Mouse (Mus musculus): ENCODE results near the gene Psmd9.

Psmd9 gene

DNA sequence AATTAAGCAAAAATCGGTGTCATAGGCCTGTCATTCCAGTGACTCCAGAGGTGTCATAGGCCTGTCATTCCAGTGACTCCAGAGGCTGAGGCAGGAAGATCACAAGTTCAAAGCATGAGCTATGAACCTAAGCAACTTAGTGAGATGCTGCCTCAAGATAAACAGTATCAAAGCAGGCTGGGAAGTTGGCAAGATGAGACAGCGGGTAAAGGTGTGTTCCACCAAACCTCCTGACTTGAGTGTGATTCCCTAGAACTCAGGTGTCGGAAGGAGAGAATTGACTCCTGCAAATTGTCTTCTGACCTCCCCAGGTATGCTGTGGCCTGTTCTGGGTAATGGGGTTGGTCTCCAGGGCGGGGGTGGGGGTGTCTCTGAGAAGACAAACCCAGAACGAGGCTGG, at the start of gene Psmd9:
Gene Psmd9, plus strand, starts transcription at position 130 of the 400 bp plus-strand sequence.
- DNase-seq (ENCODE audit: low read depth, low spot score) = no peak

DNA sequence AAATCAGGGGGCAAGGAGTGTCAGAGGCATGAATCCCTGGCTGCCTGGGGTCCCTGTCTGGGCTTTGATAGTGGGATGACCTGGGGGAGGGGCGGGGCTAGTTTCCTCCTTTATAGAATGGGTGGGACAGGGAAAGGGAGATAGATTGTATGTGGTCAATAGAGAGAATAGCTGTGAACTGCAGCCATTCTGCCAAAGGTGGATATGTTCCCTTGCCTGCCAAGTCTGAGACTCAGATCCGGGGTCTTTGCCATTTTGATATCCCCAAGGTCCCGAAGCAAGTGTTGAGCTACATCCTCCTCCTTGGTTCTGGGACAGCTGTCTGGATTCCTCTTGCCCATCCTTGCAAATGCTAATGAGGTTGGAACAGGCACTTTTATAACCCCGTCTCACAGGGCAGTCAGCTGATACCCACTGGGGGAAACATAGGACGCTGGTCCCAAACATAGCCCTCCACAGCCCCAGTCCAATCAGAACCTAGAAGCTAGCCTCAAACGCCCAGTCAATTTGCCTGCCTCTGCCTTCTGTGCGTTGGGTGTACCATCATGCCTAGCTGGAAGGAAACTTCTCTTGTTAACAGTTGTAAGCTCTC, 48.5 kb upstream of the Psmd9 start:
- no peak for DNase-seq (ENCODE audit: low read depth, low spot score)

DNA sequence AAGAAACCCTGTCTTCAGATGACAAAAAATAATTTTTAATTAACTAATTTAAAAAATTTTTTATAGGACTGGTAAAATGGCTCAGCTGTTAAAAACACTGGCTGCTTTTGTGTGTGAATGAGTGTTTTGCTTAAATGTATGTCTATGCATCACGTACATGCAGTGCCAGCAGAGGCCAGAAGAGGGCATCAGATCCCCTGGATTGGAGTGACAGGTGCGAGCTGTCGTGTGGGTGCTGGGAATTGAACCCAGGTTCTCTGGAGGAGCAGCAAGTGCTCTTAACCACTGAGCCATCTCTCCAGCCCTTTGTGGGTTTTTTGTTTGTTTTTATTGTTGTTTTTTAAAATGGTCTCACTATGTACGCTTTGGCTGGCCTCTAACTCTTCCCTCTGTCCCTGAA, 47.0 kb upstream of the Psmd9 start:
- no peak for DNase-seq (ENCODE audit: low read depth, low spot score)

DNA sequence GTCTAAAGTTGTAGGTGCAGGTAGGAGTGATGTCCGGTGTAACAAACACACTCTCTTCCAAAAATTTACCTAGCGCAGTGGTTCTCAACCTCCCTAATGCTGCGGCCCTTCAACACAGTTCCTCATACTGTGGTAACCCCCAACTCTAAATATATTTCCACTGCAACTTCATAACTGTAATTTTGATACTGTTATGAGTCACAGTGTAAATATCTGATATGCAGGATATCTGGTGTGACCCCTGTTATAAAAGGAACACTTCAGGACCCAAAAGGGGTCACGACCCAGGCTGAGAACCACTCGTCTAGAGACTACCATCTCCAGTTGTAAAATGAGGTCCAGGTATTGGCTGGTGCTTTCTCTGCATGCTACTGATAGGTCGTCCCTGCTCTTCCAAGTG, 44.1 kb upstream of the Psmd9 start:
- no peak for DNase-seq (ENCODE audit: low read depth, low spot score)

DNA sequence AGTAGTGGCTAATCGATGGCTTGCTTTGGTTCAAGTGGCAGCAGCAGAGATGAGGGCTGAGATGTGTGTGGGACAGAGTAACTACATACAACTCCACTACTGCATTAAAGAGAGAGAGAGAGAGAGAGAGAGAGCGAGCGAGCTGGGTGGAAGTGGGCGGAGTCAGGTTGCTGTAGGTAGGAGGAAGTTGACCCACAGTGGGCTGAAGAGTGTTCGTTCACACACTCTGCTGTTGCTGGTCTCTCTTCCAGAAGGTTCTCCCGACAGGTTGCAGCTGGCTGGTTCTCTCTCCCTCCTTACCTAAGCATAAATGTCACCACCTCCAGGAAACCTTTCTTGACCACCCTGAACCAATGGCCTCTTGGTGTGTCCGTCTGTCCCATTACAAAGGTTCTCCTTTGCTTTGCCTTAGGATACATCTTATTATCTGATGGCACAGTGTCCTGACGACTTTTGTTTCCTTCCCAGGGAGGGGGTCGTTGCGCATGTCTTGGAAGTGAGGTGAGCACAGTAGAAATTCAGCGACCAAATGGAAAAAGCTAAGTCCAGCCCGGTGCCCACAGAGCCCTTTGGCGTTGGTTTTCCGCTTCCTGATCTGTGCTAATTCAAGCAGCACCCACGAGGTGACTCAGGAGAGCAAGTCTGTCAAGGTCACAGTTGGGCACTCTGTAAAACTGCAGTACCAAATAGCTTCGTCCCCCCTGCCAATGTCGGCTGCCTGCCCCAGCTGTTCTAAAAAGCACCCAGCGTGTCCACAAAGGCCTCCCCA, 43.4 kb upstream of the Psmd9 start:
- no peak for DNase-seq (ENCODE audit: low read depth, low spot score)

DNA sequence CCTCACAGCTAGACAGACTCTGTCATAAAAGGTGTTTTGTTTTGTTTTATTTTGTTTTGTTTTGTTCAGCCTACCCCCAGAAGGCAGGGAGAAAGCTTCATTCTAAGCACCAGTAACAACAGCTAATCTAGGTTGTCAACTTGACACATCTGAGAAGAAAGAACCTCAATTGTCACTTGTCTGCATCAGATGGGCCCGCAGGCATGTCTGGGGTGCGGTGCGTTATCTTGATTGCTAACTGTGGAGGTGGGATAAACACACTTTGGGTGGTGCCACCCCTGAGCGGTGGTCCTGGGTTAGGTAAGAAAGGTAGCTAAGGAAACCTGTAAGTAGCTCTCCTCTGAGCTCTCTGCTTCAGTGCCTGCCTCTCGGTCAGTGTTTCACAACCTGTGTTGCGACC, 42.2 kb upstream of the Psmd9 start:
- no peak for DNase-seq (ENCODE audit: low read depth, low spot score)

DNA sequence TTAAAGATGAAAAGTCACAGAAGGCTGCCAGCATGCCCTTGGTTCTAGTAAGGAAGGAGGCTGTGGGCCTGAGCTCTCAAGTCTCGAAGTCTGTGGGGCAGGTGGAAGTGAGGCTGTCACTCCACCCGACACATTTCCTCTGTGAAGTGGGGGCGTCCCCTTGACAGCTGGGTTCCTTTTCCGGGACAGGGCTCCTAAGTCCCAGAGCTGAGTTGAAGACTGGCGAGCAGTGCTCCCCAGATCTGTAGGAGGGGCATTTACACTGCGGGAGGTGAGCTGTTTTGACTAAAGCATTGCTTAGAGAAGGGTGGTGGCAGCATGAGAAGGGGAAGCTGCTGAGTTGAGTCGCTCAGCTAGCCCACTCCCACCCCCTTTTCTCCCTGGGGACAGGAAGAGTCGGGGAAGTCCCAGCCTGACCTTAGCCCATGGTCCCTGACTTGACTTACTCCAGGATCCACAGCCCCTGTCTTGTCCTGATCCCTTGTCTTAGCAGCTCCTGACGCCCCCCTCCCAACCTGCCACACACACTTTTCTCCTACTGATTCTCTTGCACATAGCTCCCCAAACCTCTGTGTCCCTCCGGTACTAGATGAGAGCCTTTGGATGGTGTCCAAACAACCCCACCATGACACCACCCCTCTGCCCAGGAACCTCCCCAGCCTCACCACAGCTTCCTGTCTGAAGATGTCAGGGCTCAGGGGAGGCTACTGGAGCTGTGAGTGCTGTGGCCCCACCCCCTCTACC, 40.6 kb upstream of the Psmd9 start:
- DNase-seq (ENCODE audit: low read depth, low spot score) = no peak

DNA sequence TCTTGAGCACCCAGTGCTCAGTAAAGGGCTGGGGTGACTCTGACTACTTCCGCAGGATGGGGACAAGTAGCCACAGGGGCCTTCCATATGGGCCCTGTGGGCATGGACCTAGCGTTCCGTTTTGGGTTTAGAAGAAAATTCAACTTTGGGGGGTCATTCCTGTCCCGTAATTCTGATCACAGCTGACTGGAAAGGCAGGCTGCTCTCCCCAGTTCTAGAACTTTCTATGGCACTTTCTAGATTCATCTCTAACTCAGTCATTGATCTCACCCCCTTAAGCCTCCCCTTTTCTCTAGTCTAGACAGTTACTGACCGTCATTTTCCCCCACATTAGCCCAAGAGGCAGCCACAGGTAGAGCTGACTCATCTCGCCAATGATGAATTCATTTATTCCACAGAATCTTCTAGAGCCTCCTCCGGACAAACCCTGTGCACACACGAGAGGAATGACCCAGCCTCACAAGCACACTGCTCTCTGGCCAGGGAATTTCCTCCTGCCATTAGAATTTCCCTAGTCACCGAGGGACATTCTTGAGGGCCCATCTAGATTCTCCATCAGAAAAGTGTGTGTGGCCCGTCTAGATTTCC, 39.9 kb upstream of the Psmd9 start:
- DNase-seq (ENCODE audit: low read depth, low spot score) = no peak

DNA sequence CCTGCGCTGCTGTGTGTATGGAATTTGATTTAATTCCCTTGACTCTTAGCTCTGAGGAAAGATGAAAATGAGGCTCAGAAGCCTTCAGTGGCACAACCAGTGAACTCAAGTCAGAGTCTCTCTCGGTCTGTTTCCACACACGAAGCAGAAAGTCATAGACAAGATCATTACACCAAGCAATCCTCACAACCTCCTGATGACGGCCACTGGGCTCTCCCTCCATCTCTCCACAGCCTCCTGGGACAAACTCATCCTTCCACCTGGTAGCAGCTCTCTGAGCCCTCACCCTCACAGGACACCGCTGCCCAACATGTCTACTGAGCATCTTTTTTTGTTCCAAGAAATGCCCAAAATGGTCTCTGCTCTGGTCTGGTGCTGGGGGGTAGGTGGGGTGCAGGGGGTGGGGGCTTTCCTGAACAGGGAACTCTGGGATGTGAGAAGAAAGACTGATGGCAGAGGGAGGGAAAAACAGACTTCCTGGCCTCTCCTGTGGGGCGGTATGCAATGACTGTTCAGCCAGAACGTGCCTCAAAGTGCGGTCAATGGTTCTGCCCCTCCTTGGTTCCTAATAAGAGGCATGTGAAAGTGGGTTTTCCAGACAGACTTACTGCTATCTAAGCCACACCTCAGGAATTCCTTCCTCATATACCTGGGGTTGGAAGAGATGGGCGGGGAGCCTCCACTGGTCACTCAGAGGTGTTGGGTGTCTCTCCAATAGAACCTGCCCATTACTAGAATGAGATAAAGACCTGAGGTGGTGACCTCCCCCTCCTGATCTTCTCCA, 39.0 kb upstream of the Psmd9 start:
- no peak for DNase-seq (ENCODE audit: low read depth, low spot score)

DNA sequence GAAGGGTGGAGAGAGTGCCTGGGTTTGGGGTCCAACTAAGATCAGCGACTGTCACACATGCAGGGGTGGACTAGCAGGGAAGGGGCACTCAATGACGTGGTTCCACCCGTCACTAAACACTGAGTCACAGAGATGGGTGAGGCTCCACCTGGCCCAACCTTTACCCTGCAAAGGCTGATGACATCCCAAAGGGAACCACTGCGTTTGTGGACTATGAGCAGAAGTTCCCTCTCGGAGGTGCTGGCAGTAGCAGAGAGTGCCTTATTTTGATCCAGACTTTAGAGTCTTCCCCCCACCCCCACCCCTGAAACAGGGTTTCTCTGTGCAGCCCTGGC, 38.4 kb upstream of the Psmd9 start:
- DNase-seq (ENCODE audit: low read depth, low spot score) = no peak

DNA sequence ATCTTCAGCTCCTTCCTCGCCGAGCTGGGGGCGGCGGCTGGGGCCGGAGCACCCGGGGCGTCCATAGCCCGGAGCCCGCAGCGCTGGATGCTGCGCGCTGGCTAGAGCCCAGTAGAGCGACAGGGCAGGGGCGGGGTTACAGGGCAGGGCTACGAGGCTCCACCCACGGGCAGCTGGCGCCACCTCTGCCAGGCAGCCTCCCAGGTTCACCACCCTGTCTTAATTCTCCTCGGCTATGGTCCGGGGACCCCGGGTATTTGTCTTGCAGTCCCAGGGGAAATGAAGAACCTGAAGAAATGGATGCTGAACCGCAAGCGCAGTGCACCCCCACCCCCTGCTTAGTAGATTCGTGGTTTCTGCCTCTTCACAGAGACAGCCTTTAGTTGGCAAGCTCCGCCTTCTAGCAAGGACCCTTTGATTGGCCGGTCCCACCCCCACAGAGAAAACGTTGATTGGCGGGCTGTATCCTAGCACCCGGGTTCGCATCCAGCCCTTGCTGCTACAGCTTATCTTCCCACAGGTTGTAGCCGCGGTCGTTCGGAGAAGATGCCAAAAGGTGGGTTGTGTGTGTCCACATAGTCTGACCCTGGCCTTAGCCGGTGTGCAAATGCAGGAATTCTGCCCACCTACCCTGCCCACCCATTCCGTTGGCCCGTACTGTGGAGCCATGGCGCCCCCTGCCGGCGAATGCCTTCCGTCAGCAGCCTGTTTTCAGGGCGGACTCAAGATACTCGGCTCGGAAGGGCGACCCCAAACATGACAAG, 36.7 kb upstream of the Psmd9 start, which contains the start of gene Rhof:
Gene Rhof, minus strand, starts transcription at position 385 of the 764 bp plus-strand sequence.
- no peak for DNase-seq (ENCODE audit: low read depth, low spot score)

DNA sequence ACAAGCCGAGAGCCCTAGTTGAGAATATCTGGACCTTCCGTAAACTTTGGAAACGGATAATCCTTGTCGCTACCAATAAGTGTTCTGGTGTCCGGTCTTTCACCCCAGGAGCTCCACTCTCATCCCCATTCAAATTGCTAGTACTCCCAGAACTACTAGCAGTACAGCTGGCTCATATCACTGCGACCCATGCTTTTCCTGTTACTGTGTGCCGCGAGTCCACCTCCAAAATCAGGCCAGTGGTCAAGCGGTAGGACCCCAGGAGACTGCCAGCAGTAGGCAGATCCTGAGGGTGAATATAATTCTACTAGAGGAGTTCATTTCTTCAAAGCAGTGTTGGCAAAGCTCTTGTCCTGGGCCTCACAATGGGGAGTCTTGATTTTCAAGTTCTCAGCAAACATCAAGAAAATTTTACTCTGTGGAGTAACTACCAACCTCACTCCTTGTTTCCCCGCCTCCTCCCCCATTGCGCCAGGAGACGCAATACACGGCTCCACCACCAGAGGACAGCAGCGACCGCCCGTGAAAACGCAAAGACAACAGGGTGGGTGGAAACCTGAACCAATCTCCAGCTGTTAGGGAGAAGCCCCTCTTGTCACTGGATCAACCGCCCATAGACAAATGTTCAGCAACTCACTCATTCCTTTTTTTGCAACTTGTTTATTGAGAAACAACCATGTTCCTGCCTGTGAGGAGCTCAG, 36.0 kb upstream of the Psmd9 start:
- no peak for DNase-seq (ENCODE audit: low read depth, low spot score)

DNA sequence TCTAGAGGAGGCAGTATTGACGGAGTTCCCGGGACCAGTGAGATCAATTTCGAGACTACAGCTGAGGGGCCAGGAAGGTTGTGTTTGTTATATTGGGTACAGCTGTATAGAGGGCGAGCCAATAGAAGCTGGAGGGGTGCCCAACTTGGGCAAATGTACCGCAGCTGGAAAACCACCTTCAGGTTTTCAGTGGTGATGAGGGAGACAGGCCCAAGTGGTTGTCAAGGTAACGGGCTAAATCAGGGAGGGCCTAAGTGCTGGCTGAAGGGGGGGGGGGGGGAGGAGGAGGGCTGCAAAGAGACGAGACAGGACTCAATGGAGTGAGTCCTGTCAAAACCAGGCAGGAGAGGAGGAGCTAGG, 35.4 kb upstream of the Psmd9 start:
- DNase-seq (ENCODE audit: low read depth, low spot score) = no peak

DNA sequence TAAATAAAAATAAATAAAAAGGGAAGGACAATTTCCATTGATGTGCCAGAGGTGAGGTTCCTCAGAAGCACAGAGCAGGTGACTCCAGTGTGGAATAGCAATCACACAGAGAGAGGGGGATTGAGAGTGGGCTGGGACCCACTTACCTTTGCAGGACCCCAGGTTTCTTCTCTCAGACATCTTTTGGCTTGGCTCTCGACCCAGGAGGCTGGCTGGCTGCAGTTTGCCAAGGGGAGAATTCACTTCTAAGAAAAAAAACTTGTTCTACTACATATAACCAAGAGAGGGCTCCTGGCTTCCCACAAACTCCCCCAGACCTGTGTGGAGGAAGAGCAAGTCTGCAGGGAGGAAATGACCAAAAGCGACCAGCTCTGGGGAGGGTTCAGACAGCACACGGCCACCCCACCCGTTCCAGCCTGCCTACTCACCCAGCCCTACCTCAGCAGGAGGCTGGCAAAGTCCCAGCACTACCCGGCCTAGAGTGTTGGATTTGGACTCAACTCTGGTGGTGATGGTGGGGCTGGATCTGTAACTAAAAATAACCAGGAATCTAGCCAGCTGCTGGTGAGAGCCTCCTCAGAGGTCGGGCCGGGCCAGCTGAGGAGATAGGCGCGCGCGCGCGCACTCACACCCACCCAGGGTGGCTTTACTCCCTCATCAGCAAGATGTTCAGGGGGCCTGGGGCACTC, 34.9 kb upstream of the Psmd9 start:
- DNase-seq (ENCODE audit: low read depth, low spot score) = no peak

DNA sequence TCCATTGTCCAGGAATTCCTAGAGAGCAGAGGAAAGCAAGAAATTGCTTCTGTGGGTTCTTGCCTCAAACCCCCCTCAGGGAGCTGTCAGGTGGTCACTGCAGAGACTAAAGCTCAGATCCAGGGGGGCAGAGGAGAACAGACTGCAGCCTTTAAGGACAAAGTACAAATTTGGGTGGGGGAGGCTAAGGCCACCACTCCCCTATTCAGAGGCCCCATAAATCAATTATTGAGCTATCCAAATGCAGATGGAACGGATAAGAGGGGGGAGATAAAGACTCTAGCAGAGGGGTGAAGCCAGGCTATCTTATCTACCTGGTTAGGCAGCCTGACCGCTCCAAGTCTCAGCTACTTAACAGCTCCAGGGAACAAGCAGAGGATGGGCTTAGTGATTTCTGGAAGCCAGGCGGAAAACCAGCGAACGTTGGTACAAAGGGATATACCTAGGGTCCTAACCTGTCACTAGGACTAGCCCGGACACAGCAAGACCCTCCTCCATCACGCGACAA, 34.3 kb upstream of the Psmd9 start:
- DNase-seq (ENCODE audit: low read depth, low spot score) = no peak

DNA sequence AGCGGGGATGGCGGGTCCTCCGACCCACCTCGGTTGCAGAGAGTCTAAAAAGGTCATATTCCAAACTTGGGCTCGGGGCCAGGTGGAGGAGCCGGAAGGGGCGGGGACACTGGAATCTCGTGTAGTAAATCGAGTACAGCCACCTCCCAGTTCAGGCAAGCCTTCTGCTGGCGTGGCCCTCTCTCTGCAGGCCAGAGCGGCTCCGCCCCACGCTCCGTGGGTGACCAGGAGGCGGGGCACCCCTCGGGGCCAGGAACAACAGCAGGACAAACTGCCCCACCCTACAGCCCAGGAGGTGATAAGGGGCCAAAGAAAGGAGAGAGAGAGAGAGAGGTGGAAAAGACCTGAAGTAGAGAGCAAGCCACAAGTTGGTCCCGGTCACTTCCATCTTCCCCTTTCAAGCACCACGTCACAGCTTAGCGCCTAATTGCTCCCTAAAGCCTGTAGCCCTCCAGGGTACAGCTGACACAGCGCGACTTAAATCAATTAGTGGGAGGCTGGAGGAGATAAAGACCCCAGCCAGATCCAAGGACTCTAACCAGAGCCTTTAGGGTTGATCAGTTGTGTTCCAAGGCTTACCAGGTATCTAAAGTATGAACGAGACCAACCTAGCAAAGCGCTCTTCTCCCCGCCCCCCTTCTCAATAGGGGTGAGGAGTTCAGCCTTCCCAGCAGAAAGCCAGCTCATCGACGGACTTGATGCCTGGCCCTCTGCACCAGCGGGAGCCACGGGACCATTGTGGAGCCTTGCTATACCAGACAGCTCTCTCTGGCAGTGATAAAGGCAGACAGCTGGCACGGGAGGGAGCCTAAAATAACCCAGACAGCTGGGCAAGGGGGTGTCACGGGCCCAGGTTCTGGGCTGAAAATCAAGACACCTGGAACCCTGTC, 33.5 kb upstream of the Psmd9 start:
- no peak for DNase-seq (ENCODE audit: low read depth, low spot score)

DNA sequence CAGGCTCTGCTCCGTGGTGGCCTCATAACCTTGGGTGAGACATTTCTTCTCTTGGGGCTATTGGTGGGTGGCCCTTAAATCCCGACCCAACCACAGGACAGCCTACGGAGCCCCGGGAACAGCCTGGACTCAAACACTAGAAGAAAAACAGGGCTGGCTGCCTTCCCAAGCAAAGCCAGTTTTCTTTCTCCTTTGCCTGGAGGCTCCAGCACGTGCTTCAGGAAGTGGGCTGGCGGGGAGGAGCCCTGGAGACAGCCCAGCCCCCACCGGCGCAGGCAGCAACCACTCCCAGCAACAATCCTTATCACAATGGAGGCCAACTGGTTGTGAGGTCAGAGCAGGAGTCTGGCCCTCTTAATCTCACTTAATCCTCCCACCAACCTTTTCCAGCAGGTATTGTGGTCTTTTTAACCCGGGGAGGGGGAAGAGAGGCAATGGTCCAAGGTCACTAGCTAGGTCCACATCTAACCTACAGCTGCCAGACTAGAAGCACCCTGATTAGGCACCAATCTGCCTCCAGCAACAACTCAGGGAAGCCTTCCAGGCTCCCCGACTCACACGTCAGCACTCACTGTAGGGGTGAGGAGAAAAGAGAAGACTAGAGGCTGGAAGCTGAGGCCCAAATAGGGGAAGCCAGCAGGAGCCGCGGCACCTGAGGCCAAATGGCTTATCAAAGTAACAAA, 32.7 kb upstream of the Psmd9 start:
- no peak for DNase-seq (ENCODE audit: low read depth, low spot score)
